In the genomic region with DNA sequence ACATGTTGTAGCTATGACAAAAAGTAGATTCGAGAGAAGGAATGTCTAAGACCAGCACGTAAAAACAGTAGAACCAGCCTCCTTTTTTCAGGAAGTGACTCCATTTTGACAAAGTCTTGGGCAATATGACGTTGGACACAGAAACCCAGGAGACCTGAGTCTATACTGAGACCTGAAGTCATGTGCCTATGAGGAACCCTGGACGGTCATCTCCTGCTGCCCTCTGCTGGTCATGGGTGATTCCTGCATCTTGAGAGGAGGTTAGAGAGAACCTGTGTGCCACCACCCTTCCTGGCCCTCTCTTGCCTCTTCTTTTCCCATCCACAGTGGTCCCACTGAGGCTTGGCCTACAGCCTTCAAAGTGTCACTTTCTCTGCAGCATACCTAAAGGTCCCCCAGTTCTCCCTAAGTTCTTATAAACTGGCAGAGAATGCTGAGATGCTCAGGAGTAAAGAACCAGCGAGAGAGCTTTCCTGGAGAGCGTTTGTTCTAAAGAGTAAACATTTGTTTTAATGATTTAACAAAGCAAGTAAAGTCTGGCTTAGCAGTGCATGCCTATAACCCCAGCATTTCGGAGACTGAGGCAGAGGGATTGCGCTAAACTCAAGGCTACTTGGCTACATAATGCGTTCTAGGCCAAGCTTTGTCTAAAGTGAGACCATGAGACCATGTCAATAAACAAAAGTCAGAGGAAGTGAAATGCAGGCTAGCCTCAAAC, we compare ENCODE assay signal across 7 mouse cellular contexts. TPM values are rescaled to one million over a fixed set of nuclear protein-coding genes. Genes with fewer than 3 reads are reported as not detected.
DNase-seq lines count a peak whose midpoint lies in the region; ATAC-seq and TF ChIP-seq lines count a peak whose summit lies in the region.

No protein-coding gene starts in this region.

- no peak overlapping the region for H3K4me2 ChIP-seq in midbrain, embryonic 14.5 days (ENCODE audit: low read length)

- TF ChIP-seq CTCF in small intestine, adult 2 months (IDR thresholded peaks at IDR 0.05; ENCODE audit: extremely low read depth, insufficient read length, insufficient replicate concordance, low read depth, low read length), result peak; percentile 93; the same call in 1 of the 2 replicates

- intact Hi-C loops in left cerebral cortex, postnatal 36 days (cut with DNase I), result loop anchor here (5.0 kb wide), 2 partner anchors 116 to 176 kb away; a partner anchor contains a TSS

- no peaks in the 10 kb centered on the region for H3K4me1 ChIP-seq in midbrain, embryonic 14.5 days (ENCODE audit: control insufficient read depth, insufficient read depth, low read length)
- H3K4me1 ChIP-seq in small intestine, adult 2 months (ENCODE audit: control insufficient read depth, insufficient read depth, insufficient read length, low read length), result no peaks in the 10 kb centered on the region

- DNase-seq in adrenal gland, postnatal 10 days, result peak; percentile 89
- DNase-seq in embryo, embryonic 9.5 days (ENCODE audit: extremely low spot score), result peak; percentile 79
- DNase-seq in kidney, adult 11 months, result peak; percentile 64
- DNase-seq in left cerebral cortex, postnatal 36 days (ENCODE audit: low spot score in 2 of 2), result peak; percentile 62 to 77
- DNase-seq in midbrain, embryonic 14.5 days, result peak; percentile 85

- H3K4me3 ChIP-seq in midbrain, embryonic 14.5 days (replicated peaks; ENCODE audit: low read depth, low read length), result no peak overlapping the region
- no peak overlapping the region for H3K4me3 ChIP-seq in small intestine, adult 2 months (ENCODE audit: low read depth, low read length)

- H3K9ac ChIP-seq in midbrain, embryonic 14.5 days (replicated peaks; ENCODE audit: low read length), result no peak overlapping the region

- H3K36me3 ChIP-seq in midbrain, embryonic 14.5 days (ENCODE audit: control insufficient read depth, insufficient read depth, low read length), result no peaks in the 10 kb centered on the region
- H3K36me3 ChIP-seq in small intestine, adult 2 months (ENCODE audit: control insufficient read depth, insufficient read depth, low read length), result no peaks in the 10 kb centered on the region

- no peaks in the 10 kb centered on the region for H3K9me3 ChIP-seq in midbrain, embryonic 14.5 days (ENCODE audit: control insufficient read depth, low read length)

- no peak for TF ChIP-seq POLR2A in small intestine, adult 2 months (IDR thresholded peaks at IDR 0.05; ENCODE audit: low read depth, low read length)

- H3K27ac ChIP-seq in midbrain, embryonic 14.5 days (replicated peaks; ENCODE audit: low read depth, low read length), result no peak overlapping the region
- no peak overlapping the region for H3K27ac ChIP-seq in small intestine, adult 2 months (ENCODE audit: insufficient read depth, low read depth, low read length)

- H3K27me3 ChIP-seq in midbrain, embryonic 14.5 days (ENCODE audit: control insufficient read depth, insufficient read depth, low read length), result no peaks in the 10 kb centered on the region
- H3K27me3 ChIP-seq in small intestine, adult 2 months (ENCODE audit: control insufficient read depth, insufficient read depth, low read length), result no peaks in the 10 kb centered on the region

- 58% methylated on average over 9 of the region's 9 CpGs for WGBS in midbrain, embryonic 14.5 days
- 54% methylated on average over 9 of the region's 9 CpGs for WGBS in small intestine, adult 2 months

- peak; percentile 94 for ATAC-seq in granulocyte monocyte progenitor cell, adult 5-6 weeks (replicated peaks; ENCODE audit: poor library complexity, severe bottlenecking)
- ATAC-seq in midbrain, embryonic 14.5 days (ENCODE audit: low FRiP score, low TSS enrichment), result peak; percentile 46; the same call in 1 of the 2 replicates

RNA-seq across cellular contexts. Expression of a gene that starts 3.4 kb away (rescaled TPM):
- under 1 TPM; 0.39 to 0.76 TPM for total RNA-seq in adrenal gland, postnatal 10 days (2021)
- total RNA-seq in granulocyte monocyte progenitor cell, adult 5-6 weeks (2014; fragmentation: Nextera tagmentation), result not detected in 2 replicates
- not detected in 2 replicates for total RNA-seq in granulocyte monocyte progenitor cell, adult 5-6 weeks (2017)
- not detected for total RNA-seq in left cerebral cortex, postnatal 36 days (2021)
- not detected in 2 replicates for polyA plus RNA-seq in midbrain, embryonic 14.5 days (2014; fragmentation: Nextera tagmentation; extraction: Ambion mirVana)
- not detected in 2 replicates for polyA plus RNA-seq in small intestine, adult 2 months (2012; rRNA removed)
